Mouse (Mus musculus) lung, embryonic 16.5 days (tissue): ENCODE measurements around the gene Adtrp. TPM values are rescaled to one million over a fixed set of nuclear protein-coding genes. Genes with fewer than 3 reads are reported as not detected.

Source experiments
- ATAC-seq: fragments of 200-750 bp; cut with Nextera tagmentation; 2 replicates; pipeline ENCODE4 v1.8.0; 2017; ENCODE audit warnings: low read depth, mild to moderate bottlenecking, moderate library complexity
- H3K27ac ChIP-seq: fragments of 300-500 bp; sonication (generic); 2 replicates; pipeline ENCODE4 v1.5.1; 2014; ENCODE audit warnings: mild to moderate bottlenecking, control low read depth, low read length
- H3K27me3 ChIP-seq: fragments of 300-500 bp; sonication (generic); 2 replicates; pipeline ENCODE4 v1.6.1; 2014; ENCODE audit warnings: low read depth, low read length, mixed read lengths; ENCODE audit not compliant: control insufficient read depth, insufficient read depth
- H3K36me3 ChIP-seq: fragments of 300-500 bp; sonication (generic); 2 replicates; pipeline ENCODE4 v1.6.1; 2014; ENCODE audit warnings: low read length; ENCODE audit not compliant: control insufficient read depth, insufficient read depth
- H3K4me1 ChIP-seq: fragments of 300-500 bp; sonication (generic); replicated peaks from 2 replicates; pipeline ENCODE4 v1.6.1; 2014; ENCODE audit warnings: low read length, mixed read lengths; ENCODE audit not compliant: control insufficient read depth, insufficient read depth
- H3K4me2 ChIP-seq: fragments of 300-500 bp; sonication (generic); 2 replicates; pipeline ENCODE4 v1.6.1; 2014; ENCODE audit warnings: low read depth, low read length, control low read depth
- H3K4me3 ChIP-seq: fragments of 300-500 bp; sonication (generic); 2 replicates; pipeline ENCODE4 v1.5.1; 2014; ENCODE audit warnings: mild to moderate bottlenecking, low read length, control low read depth
- H3K9ac ChIP-seq: fragments of 300-500 bp; sonication (generic); 2 replicates; pipeline ENCODE4 v1.6.1; 2014; ENCODE audit warnings: low read length, control low read depth
- H3K9me3 ChIP-seq: fragments of 300-500 bp; sonication (generic); 2 replicates; pipeline ENCODE4 v1.6.1; 2016; ENCODE audit warnings: low read length; ENCODE audit not compliant: control insufficient read depth
- WGBS: fragments of 180-500 bp; shearing (Covaris S2); extraction: QIAGEN DNeasy Blood & Tissue Kit; methylation state at CpG from one replicate; pipeline ENCODE4 v1.1.7; 2014; 5-methylcytosine and 5-hydroxymethylcytosine counted together
- polyA plus RNA-seq: library from polyadenylated mRNA; unstranded; fragments of >200 nt; fragmentation: Nextera tagmentation; extraction: Ambion mirVana; gene quantifications from 2 replicates; pipeline ENCODE4 v1.2.1, GENCODE M21; 2015

Gene Adtrp
- polyA plus RNA-seq, 1 experiment from 2014 or later: 0.39 TPM

DNA sequence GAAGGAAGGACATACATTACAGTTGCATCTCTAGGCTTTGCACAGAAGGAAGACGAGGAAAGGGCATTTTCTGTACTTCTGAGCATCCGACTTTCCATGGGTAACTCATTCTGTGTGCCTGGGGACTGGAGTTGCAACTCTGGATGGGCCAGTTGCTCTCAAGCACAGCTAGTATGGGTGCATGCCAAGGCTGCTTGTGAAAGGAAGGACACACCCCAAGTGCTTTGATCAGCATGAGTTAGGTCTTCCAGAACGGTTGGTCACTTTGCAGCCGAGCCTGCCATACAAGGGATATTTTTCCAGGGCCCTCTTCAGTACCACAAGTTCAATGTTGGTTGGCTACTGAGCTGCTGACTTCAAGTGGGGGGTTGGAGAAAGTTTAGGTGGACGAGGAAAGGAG, 968 bp downstream of the Adtrp start:
- Histone ChIP-seq H3K27me3 (no peaks in the 10 kb centered on the region), H3K4me1 (peaks cover 8% of the 10 kb centered on the region), H3K9me3 (no peaks in the 10 kb centered on the region), H3K36me3 (no peaks in the 10 kb centered on the region), H3K4me3 (no peak overlapping the region), H3K9ac (no peak overlapping the region), H3K27ac (no peak overlapping the region), H3K4me2 (no peak overlapping the region)
- ATAC-seq: peak; percentile 77; the same call in 1 of the 2 replicates
- WGBS: 49% methylated on average over 5 of the region's 5 CpGs

DNA sequence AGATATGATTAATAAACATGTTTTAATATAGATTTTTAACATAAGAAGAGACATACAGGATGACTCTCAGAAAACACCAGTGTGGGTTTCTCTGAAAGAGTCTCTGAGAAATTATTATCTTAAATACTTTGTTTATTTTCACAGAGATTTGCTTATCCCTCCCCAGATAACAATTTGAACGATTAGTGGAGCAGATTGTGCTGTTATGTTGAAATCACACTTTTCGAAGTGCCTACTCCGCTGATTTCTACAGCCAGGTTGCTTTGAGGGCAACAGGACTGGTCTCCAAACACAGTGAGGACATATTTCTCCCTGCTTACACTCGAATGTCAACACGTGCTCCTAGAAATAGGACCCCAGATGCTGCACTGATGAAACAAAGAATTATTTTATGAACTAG, 2.5 kb downstream of the Adtrp start:
- Histone ChIP-seq H3K36me3 (no peaks in the 10 kb centered on the region), H3K27me3 (no peaks in the 10 kb centered on the region), H3K4me2 (no peak overlapping the region), H3K4me1 (peaks cover 8% of the 10 kb centered on the region), H3K9me3 (no peaks in the 10 kb centered on the region), H3K4me3 (no peak overlapping the region), H3K27ac (no peak overlapping the region), H3K9ac (no peak overlapping the region)
- no peak for ATAC-seq
- WGBS: 37% methylated on average over 5 of the region's 5 CpGs

DNA sequence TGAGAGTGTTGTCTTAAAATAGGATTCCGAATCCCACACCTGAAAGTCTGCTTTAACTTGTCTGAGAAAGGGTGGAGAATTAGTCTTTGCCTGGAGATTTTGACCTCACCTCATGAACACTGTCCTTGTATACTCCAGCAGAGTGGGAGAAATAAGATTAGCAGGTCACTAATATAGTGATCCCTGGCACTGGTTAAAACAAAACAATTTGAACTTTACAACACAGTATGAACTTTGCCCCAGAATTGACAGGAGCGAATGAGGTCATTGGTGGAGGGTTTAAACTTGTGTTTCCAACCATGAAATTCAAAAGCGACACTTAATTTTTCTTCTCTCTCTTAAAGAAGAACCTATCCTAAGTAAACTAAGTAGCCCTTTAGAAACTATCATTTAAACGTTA, 3.4 kb downstream of the Adtrp start:
- Histone ChIP-seq H3K27ac (no peak overlapping the region), H3K9ac (no peak overlapping the region), H3K36me3 (no peaks in the 10 kb centered on the region), H3K4me3 (no peak overlapping the region), H3K4me1 (peaks cover 8% of the 10 kb centered on the region), H3K27me3 (no peaks in the 10 kb centered on the region), H3K9me3 (no peaks in the 10 kb centered on the region), H3K4me2 (no peak overlapping the region)
- WGBS: 58% methylated on average over 4 of the region's 4 CpGs
- no peak for ATAC-seq

DNA sequence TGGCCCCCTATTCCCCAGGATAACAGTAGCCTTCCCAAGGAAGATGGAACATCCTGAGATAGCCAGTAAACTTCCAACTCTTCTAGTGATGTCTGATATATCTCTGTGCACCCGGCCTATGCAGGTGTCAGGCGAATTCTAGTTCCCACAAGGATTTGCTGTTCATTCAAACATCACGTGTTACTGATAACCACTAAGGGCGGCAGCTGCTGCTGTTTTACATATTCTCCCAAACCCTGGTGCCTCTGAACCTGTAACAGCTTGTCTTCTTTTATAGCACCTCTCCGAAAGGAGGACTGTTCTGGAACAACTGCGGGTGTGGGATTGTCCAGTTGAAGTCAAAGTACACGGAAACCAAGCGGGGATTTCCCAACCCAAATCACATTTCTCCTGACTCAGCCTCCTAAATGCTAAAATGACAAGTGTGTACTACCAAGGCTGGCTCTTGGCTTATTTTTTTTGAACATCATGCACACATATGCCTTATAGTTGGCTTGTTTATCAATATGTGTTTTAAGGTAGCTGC, 13.8 kb downstream of the Adtrp start:
- no peak overlapping the region for H3K4me2 ChIP-seq
- H3K27me3 ChIP-seq: no peaks in the 10 kb centered on the region
- no peak overlapping the region for H3K9ac ChIP-seq
- no peaks in the 10 kb centered on the region for H3K9me3 ChIP-seq
- no peak overlapping the region for H3K4me3 ChIP-seq
- ATAC-seq: no peak
- H3K4me1 ChIP-seq: no peaks in the 10 kb centered on the region
- no peaks in the 10 kb centered on the region for H3K36me3 ChIP-seq
- no peak overlapping the region for H3K27ac ChIP-seq
- WGBS: 78% methylated on average over 8 of the region's 8 CpGs

DNA sequence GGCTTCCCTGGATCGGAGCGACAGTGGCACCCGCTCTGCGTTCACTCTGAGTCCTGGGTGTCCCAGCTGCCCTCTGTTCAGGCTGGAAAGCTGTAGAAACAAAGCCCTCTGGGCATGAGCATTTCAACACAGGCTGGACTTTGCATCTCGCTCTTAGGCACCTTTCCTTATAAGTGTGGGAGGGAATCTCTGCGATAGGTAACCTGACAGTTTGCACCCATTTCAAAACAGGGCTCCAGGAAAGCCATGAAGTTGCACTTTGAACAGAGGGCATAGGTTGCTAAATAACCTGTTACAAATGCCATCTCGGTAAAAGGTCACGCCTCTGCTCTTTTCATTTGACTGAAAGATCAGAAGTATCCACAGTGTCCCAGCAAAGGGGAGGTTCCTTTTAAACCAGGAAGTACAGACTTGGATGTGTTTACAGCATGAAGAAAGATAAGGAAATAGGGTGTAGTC, 19.2 kb downstream of the Adtrp start:
- Histone ChIP-seq H3K4me1 (peaks cover 4% of the 10 kb centered on the region; the same call in 1 of the 2 replicates), H3K9me3 (no peaks in the 10 kb centered on the region), H3K4me2 (no peak overlapping the region), H3K27me3 (no peaks in the 10 kb centered on the region), H3K9ac (no peak overlapping the region), H3K36me3 (no peaks in the 10 kb centered on the region), H3K4me3 (no peak overlapping the region), H3K27ac (no peak overlapping the region)
- ATAC-seq: peak; percentile 12; the same call in 1 of the 2 replicates
- 74% methylated on average over 8 of the region's 8 CpGs for WGBS

DNA sequence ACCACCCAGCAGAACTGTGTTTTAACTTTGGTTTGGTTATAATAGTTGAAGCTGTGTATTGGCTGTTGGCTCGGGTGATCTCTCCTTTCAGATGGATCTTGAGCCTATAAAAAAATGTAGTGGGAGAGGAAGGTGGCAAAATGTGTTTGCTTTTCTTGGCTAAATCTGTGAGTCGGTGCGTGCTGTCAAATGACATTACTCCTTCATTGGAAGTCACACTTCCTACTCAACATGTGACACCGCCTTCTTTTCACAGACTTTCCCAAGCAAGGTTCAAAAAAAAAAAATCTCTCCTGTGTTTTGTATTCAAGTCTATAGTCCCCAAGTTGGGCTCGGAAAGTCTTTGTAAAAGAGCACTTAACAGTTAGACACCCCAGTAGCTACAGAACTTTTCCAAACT, 19.9 kb downstream of the Adtrp start:
- Histone ChIP-seq H3K36me3 (no peaks in the 10 kb centered on the region), H3K4me1 (peaks cover 4% of the 10 kb centered on the region; the same call in 1 of the 2 replicates), H3K4me3 (no peak overlapping the region), H3K27me3 (no peaks in the 10 kb centered on the region), H3K9me3 (no peaks in the 10 kb centered on the region), H3K27ac (no peak overlapping the region), H3K9ac (no peak overlapping the region), H3K4me2 (no peak overlapping the region)
- ATAC-seq: no peak
- 73% methylated on average over 5 of the region's 5 CpGs for WGBS

DNA sequence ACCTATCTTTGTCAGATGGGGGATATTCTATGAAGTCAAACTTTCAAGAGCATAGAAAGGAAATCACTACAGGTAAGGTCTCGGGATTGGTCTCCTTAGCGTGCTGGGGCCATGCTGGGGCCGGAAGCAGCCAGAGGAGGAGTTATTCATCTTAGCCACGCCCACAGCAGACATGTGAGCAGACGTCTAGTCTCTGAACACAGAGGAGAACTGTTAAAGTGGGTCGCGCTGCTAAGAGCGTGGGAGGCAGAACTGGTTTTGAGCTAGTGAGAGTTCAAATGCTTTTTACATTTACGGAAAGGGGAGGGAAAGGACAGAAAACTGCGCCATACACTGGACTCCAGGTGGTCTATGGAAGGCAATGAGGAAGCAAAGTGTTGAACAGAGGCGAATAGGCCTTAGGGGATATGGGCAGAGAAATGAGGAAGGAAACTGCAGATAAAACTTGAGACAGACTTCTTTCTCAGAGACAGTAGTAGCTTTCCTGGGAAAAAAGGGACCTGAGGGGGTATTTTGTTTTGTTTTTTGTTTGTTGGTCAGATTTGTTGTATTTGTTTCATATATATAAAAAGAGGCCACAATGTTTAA, 22.0 kb downstream of the Adtrp start:
- no peaks in the 10 kb centered on the region for H3K27me3 ChIP-seq

DNA sequence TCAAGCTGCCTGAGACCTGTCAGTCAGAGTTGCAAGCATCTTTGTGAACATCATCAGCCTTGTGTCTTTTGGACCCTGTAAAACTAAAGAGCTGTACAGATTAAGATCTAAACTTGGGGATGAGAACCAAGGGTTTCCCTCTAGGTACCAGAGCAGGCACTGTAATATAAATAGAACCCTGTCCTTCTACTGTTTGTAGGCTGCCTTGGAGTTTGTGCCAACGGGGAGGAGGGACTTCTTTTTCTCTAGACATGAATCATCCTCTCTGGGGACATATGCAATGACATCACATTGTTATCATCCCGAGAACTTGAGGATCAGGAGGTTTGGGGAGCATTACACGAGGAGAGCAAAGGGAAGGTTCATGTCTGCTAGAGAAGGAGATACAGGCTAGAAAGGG, 24.4 kb downstream of the Adtrp start:
- no peak overlapping the region for H3K9ac ChIP-seq
- H3K4me2 ChIP-seq: no peak overlapping the region
- no peak for ATAC-seq
- no peaks in the 10 kb centered on the region for H3K9me3 ChIP-seq
- H3K36me3 ChIP-seq: no peaks in the 10 kb centered on the region
- H3K4me1 ChIP-seq: peaks cover under 1% of the 10 kb centered on the region; the same call in 1 of the 2 replicates
- no peak overlapping the region for H3K27ac ChIP-seq
- WGBS: 59% methylated on average over 3 of the region's 3 CpGs
- no peak overlapping the region for H3K4me3 ChIP-seq
- no peaks in the 10 kb centered on the region for H3K27me3 ChIP-seq

More for the DNA sequence above, 22.0 kb downstream of the Adtrp start:
- Histone ChIP-seq H3K9me3 (no peaks in the 10 kb centered on the region), H3K4me3 (no peak overlapping the region), H3K4me2 (no peak overlapping the region), H3K9ac (no peak overlapping the region), H3K27ac (no peak overlapping the region), H3K36me3 (no peaks in the 10 kb centered on the region), H3K4me1 (peaks cover 4% of the 10 kb centered on the region; the same call in 1 of the 2 replicates)
- WGBS: 65% methylated on average over 11 of the region's 11 CpGs
- no peak for ATAC-seq

DNA sequence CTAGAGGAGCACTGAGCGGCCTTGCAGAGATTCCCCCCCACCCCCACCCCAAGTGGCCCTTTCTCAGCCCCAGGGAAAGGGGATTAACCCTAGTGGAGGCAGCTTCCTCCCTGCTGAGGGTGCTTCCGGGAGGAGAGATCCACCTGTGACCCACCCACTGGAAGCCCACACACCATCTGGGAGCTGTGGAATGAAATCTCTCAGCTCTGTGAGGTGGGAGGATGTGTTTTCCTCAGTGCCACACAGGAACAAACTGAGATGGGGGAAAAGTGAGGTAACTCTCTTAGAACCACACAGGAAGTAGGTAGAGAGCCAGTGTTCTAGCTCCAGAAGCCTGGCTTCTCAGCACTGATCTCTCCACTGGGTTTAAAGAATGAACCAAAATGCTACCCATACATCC, 24.9 kb downstream of the Adtrp start:
- no peaks in the 10 kb centered on the region for H3K27me3 ChIP-seq
- H3K9ac ChIP-seq: no peak overlapping the region
- H3K4me2 ChIP-seq: no peak overlapping the region
- ATAC-seq: no peak
- no peak overlapping the region for H3K27ac ChIP-seq
- WGBS: 39% methylated on average over 2 of the region's 2 CpGs
- H3K36me3 ChIP-seq: no peaks in the 10 kb centered on the region
- H3K4me3 ChIP-seq: no peak overlapping the region
- H3K9me3 ChIP-seq: no peaks in the 10 kb centered on the region
- no peaks in the 10 kb centered on the region; the same call in 1 of the 2 replicates for H3K4me1 ChIP-seq
